Mouse (Mus musculus): ENCODE results near the gene Ccr10.
"Not testable (repeated sequence)": the region's sequence is repeated elsewhere in the genome, so short reads cannot be mapped to it uniquely, and the experiment has no call there.

The Ccr10 gene

GRCm38 (mm10) chr11:101152825-101153224, 22.4 kb downstream of the Ccr10 start:
- no peak for DNase-seq (ENCODE audit: low read depth)

- DNase-seq (ENCODE audit: low read depth), result no peak
Observed at GRCm38 (mm10) chr11:101151063-101151462, 24.2 kb downstream of the Ccr10 start.

- no peak for DNase-seq (ENCODE audit: low read depth)
Observed at GRCm38 (mm10) chr11:101149178-101150105, 25.8 kb downstream of the Ccr10 start.

GRCm38 (mm10) chr11:101148751-101149150, 26.5 kb downstream of the Ccr10 start:
- DNase-seq (ENCODE audit: low read depth), result no peak

GRCm38 (mm10) chr11:101146377-101146776, 28.9 kb downstream of the Ccr10 start:
- DNase-seq (ENCODE audit: low read depth), result no peak

GRCm38 (mm10) chr11:101143338-101144225, 31.7 kb downstream of the Ccr10 start:
- DNase-seq (ENCODE audit: low read depth), result no peak

GRCm38 (mm10) chr11:101142215-101142967, 32.9 kb downstream of the Ccr10 start:
- no peak for DNase-seq (ENCODE audit: low read depth)

- DNase-seq (ENCODE audit: low read depth), result no peak
Observed at GRCm38 (mm10) chr11:101141088-101141487, 34.2 kb downstream of the Ccr10 start.

- no peak for DNase-seq (ENCODE audit: low read depth)
Observed at GRCm38 (mm10) chr11:101140164-101140819, 35.0 kb downstream of the Ccr10 start.

GRCm38 (mm10) chr11:101138536-101139181, 36.6 kb downstream of the Ccr10 start:
- no peak for DNase-seq (ENCODE audit: low read depth)

GRCm38 (mm10) chr11:101137000-101137399, 38.2 kb downstream of the Ccr10 start:
- DNase-seq (ENCODE audit: low read depth), result no peak

GRCm38 (mm10) chr11:101134217-101134865, 40.9 kb downstream of the Ccr10 start:
- no peak for DNase-seq (ENCODE audit: low read depth)

- no peak for DNase-seq (ENCODE audit: low read depth)
Observed at GRCm38 (mm10) chr11:101133037-101133436, 42.2 kb downstream of the Ccr10 start.

- DNase-seq (ENCODE audit: low read depth), result no peak
Observed at GRCm38 (mm10) chr11:101131701-101132100, 43.5 kb downstream of the Ccr10 start.

GRCm38 (mm10) chr11:101131187-101131586, 44.1 kb downstream of the Ccr10 start:
- no peak for DNase-seq (ENCODE audit: low read depth)

GRCm38 (mm10) chr11:101130056-101130756, 45.0 kb downstream of the Ccr10 start:
- no peak for DNase-seq (ENCODE audit: low read depth)

- no peak for DNase-seq (ENCODE audit: low read depth)
Observed at GRCm38 (mm10) chr11:101128996-101129577, 46.2 kb downstream of the Ccr10 start.

- no peak for DNase-seq (ENCODE audit: low read depth)
Observed at GRCm38 (mm10) chr11:101127075-101127474, 48.2 kb downstream of the Ccr10 start.

- DNase-seq (ENCODE audit: low read depth), result not testable (repeated sequence)
Observed at GRCm38 (mm10) chr11:101125008-101125407, 50.2 kb downstream of the Ccr10 start.
